Mouse (Mus musculus) bone marrow, adult 2 months (tissue): Measurements from ENCODE around the gene Rab3b.

Source experiments
- CTCF ChIP-seq: fragments of 200-500 bp; IDR thresholded peaks from 2 replicates; pipeline ENCODE4 v1.5.1; 2011; ENCODE audit warnings: low read length, control low read depth; ENCODE audit not compliant: control insufficient read depth, insufficient read depth
- POLR2A ChIP-seq: fragments of 200-500 bp; IDR thresholded peaks from 2 replicates; pipeline ENCODE4 v1.6.1; 2011; ENCODE audit warnings: low read depth, mild to moderate bottlenecking, control low read depth, low read length, borderline replicate concordance; ENCODE audit not compliant: control insufficient read depth

DNA sequence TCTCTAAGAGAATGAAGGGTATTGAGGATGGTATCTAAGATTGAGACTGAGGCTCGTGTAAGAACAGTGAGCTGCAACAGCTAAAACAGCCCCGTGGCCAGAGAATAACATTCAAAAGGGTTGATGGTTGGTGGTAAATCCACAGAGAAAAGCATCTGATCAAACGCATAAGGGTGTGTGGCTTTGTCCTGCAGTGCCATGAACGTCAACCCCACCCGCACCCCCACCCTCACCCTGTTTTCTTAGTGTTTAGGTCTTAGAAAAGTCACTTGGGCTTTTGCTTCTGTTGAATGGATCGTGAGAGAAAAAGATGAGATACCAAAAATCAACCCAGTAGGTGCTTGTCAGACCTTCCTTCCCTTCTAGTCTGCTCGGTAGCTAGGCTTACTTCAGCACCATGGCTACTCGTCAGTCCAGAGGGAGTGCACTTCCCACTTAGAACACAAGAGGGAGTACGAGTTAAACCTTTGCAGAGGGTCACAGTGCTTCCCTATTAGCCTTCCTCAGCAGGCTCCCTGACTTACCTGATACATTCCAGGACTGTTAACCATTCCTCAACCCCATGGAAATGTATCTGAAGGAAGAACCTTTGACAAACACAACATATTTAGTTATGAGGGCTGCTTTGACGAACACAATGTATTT, 9.0 kb upstream of the Rab3b start:
- no peak for TF ChIP-seq POLR2A
- TF ChIP-seq CTCF: peak; percentile 73
